Comparison of ENCODE assay signal across 8 mouse cellular contexts in genomic region chr4:150226818-150227688, GRCm38 (mm10). TPM values are rescaled to one million over a fixed set of nuclear protein-coding genes. Genes with fewer than 3 reads are reported as not detected.
DNase-seq lines count a peak whose midpoint lies in the region; ATAC-seq and TF ChIP-seq lines count a peak whose summit lies in the region.

No protein-coding gene starts in this region.

- WGBS in intestine, postnatal 0 days: 54% methylated on average over 7 of the region's 7 CpGs
- WGBS in midbrain, embryonic 13.5 days: 63% methylated on average over 7 of the region's 7 CpGs

- no peak overlapping the region for H3K4me2 ChIP-seq in intestine, postnatal 0 days (replicated peaks; ENCODE audit: low read depth)
- H3K4me2 ChIP-seq in midbrain, embryonic 13.5 days (replicated peaks): no peak overlapping the region

- H3K4me1 ChIP-seq in bone marrow macrophage, adult 2 months (ENCODE audit: control insufficient read depth, insufficient read depth, low read length): peaks cover 16% of the 10 kb centered on the region
- H3K4me1 ChIP-seq in intestine, postnatal 0 days (replicated peaks; ENCODE audit: control insufficient read depth, insufficient read depth, low read length): no peaks in the 10 kb centered on the region
- H3K4me1 ChIP-seq in midbrain, embryonic 13.5 days (replicated peaks): peaks cover 34% of the 10 kb centered on the region

- no peak for TF ChIP-seq POLR2A in bone marrow macrophage, adult 2 months (IDR thresholded peaks at IDR 0.05; ENCODE audit: borderline replicate concordance, low read depth, low read length)

- no peak for TF ChIP-seq CTCF in bone marrow macrophage, adult 2 months (IDR thresholded peaks at IDR 0.05; ENCODE audit: low read depth, low read length)
- TF ChIP-seq CTCF in intestine, postnatal 0 days (IDR thresholded peaks at IDR 0.05; ENCODE audit: low read depth): no peak

- H3K27ac ChIP-seq in bone marrow macrophage, adult 2 months (ENCODE audit: insufficient read depth, low read depth, low read length): peak overlapping the region; percentile 59
- 0 out of 2 replicates have a peak overlapping the region, but pooled peaks have one; percentile 7 for H3K27ac ChIP-seq in intestine, postnatal 0 days (ENCODE audit: low read depth, low read length)
- H3K27ac ChIP-seq in midbrain, embryonic 13.5 days: peak overlapping the region; percentile 41

- H3K27me3 ChIP-seq in intestine, postnatal 0 days (replicated peaks; ENCODE audit: control insufficient read depth, insufficient read depth, low read length): no peaks in the 10 kb centered on the region
- peaks cover 6% of the 10 kb centered on the region for H3K27me3 ChIP-seq in midbrain, embryonic 13.5 days

- H3K4me3 ChIP-seq in bone marrow macrophage, adult 2 months (ENCODE audit: insufficient read depth, low read length): no peak overlapping the region
- no peak overlapping the region for H3K4me3 ChIP-seq in intestine, postnatal 0 days (ENCODE audit: low read depth, low read length)
- no peak overlapping the region for H3K4me3 ChIP-seq in midbrain, embryonic 13.5 days (replicated peaks)

- no peak overlapping the region for H3K9ac ChIP-seq in intestine, postnatal 0 days (ENCODE audit: low read depth, low read length)
- no peak overlapping the region for H3K9ac ChIP-seq in midbrain, embryonic 13.5 days (replicated peaks)

- ATAC-seq in intestine, postnatal 0 days: no peak
- ATAC-seq in midbrain, embryonic 13.5 days: peak; percentile 81

- H3K36me3 ChIP-seq in intestine, postnatal 0 days (ENCODE audit: control insufficient read depth, insufficient read depth): no peaks in the 10 kb centered on the region
- no peaks in the 10 kb centered on the region for H3K36me3 ChIP-seq in midbrain, embryonic 13.5 days

- no peaks in the 10 kb centered on the region for H3K9me3 ChIP-seq in intestine, postnatal 0 days (ENCODE audit: control insufficient read depth)
- H3K9me3 ChIP-seq in midbrain, embryonic 13.5 days: no peaks in the 10 kb centered on the region

- DNase-seq in left cerebral cortex, adult 18-20 months (ENCODE audit: low spot score in 2 of 2): peak; percentile 25 to 45
- no peak for DNase-seq in left cerebral cortex, adult 11 months (ENCODE audit: low spot score)
- peak; percentile 74 to 76 for DNase-seq in frontal cortex, adult 2 months (ENCODE audit: extremely low spot score in 1 of 2, low spot score in 1 of 2)
- no peak for DNase-seq in spleen, postnatal 10 days (ENCODE audit: low spot score in 2 of 2)
- DNase-seq in thymus, postnatal 14 days: no peak

RNA-seq across cellular contexts. Expression of gene Eno1, which starts 9.5 kb away (rescaled TPM):
- 100 to 1,000 TPM; 426 to 458 TPM for total RNA-seq in left cerebral cortex, adult 18-20 months (2021)
- polyA plus RNA-seq in bone marrow macrophage, adult 2 months (2012; ENCODE audit: insufficient read depth, insufficient read length, missing spikeins): 331 and 370 TPM in 2 replicates
- polyA plus RNA-seq in frontal cortex, adult 2 months (2012; rRNA removed): 979 and 1,007 TPM in 2 replicates
- 644 and 733 TPM in 2 replicates for polyA plus RNA-seq in intestine, postnatal 0 days (2015; fragmentation: Nextera tagmentation; extraction: Ambion mirVana)
- polyA plus RNA-seq in midbrain, embryonic 13.5 days (2015; fragmentation: Nextera tagmentation; extraction: Ambion mirVana): 945 and 955 TPM in 2 replicates

RNA-seq across cellular contexts. Expression of gene Car6, which starts 25.9 kb away (rescaled TPM):
- total RNA-seq in left cerebral cortex, adult 18-20 months (2021): not detected
- polyA plus RNA-seq in bone marrow macrophage, adult 2 months (2012; ENCODE audit: insufficient read depth, insufficient read length, missing spikeins): not detected in 2 replicates
- polyA plus RNA-seq in frontal cortex, adult 2 months (2012; rRNA removed): 0.15 TPM in 1 of 2 replicates, not detected in the other
- polyA plus RNA-seq in intestine, postnatal 0 days (2015; fragmentation: Nextera tagmentation; extraction: Ambion mirVana): not detected in 2 replicates
- polyA plus RNA-seq in midbrain, embryonic 13.5 days (2015; fragmentation: Nextera tagmentation; extraction: Ambion mirVana): not detected in 2 replicates

RNA-seq across cellular contexts. Expression of gene Rere, which starts 54.4 kb away (rescaled TPM):
- 100 to 1,000 TPM in 1 of 2 experiments, 10 to 100 TPM in 1; 89.9 to 102 TPM for total RNA-seq in left cerebral cortex, adult 18-20 months (2021)
- 77.7 and 90.2 TPM in 2 replicates for polyA plus RNA-seq in bone marrow macrophage, adult 2 months (2012; ENCODE audit: insufficient read depth, insufficient read length, missing spikeins)
- 64.4 and 66.1 TPM in 2 replicates for polyA plus RNA-seq in frontal cortex, adult 2 months (2012; rRNA removed)
- polyA plus RNA-seq in intestine, postnatal 0 days (2015; fragmentation: Nextera tagmentation; extraction: Ambion mirVana): 20.7 and 22.4 TPM in 2 replicates
- 42.4 and 43.6 TPM in 2 replicates for polyA plus RNA-seq in midbrain, embryonic 13.5 days (2015; fragmentation: Nextera tagmentation; extraction: Ambion mirVana)

Comparison
In these comparisons a context has a peak if more than half of its experiments do, and no peak if none do; other contexts are left out.
1. DNase-seq: peak in left cerebral cortex, adult 18-20 months (2 of 2) and frontal cortex, adult 2 months (2 of 2); none in left cerebral cortex, adult 11 months (single experiment), spleen, postnatal 10 days (0 of 2) and thymus, postnatal 14 days (single experiment).
2. H3K27ac ChIP-seq: peak in every context shown above with its lines; median percentile 59 in bone marrow macrophage, adult 2 months; 41 in midbrain, embryonic 13.5 days; 7 in intestine, postnatal 0 days.